Mouse (Mus musculus) embryonic facial prominence, embryonic 12.5 days (tissue): ENCODE measurements around the gene Prss27. TPM values are rescaled to one million over a fixed set of nuclear protein-coding genes. Genes with fewer than 3 reads are reported as not detected.

ENCODE experiments used
- ATAC-seq: fragments of 200-750 bp; cut with Nextera tagmentation; 2 replicates; pipeline ENCODE4 v1.8.0; 2017; ENCODE audit not compliant: insufficient number of reproducible peaks, insufficient read depth, low FRiP score, low TSS enrichment
- H3K27ac ChIP-seq: fragments of 300-500 bp; sonication (generic); 2 replicates; pipeline ENCODE4 v1.5.1; 2016; ENCODE audit warnings: mild to moderate bottlenecking
- H3K27me3 ChIP-seq: fragments of 300-500 bp; sonication (generic); 2 replicates; pipeline ENCODE4 v1.6.1; 2016; ENCODE audit warnings: mild to moderate bottlenecking, moderate library complexity
- H3K36me3 ChIP-seq: fragments of 300-500 bp; sonication (generic); 2 replicates; pipeline ENCODE4 v1.6.1; 2016; ENCODE audit warnings: mild to moderate bottlenecking
- H3K4me1 ChIP-seq: fragments of 300-500 bp; sonication (generic); 2 replicates; pipeline ENCODE4 v1.6.1; 2016
- H3K4me2 ChIP-seq: fragments of 300-500 bp; sonication (generic); replicated peaks from 2 replicates; pipeline ENCODE4 v1.6.1; 2016; ENCODE audit warnings: mild to moderate bottlenecking, moderate library complexity
- H3K4me3 ChIP-seq: fragments of 300-500 bp; sonication (generic); 2 replicates; pipeline ENCODE4 v1.5.1; 2016; ENCODE audit warnings: mild to moderate bottlenecking
- H3K9ac ChIP-seq: fragments of 300-500 bp; sonication (generic); 2 replicates; pipeline ENCODE4 v1.6.1; 2016; ENCODE audit warnings: mild to moderate bottlenecking, moderate library complexity
- H3K9me3 ChIP-seq: fragments of 300-500 bp; sonication (generic); 2 replicates; pipeline ENCODE4 v1.6.1; 2016; ENCODE audit warnings: mild to moderate bottlenecking, moderate library complexity
- WGBS: fragments of 180-500 bp; shearing (Covaris S2); methylation state at CpG from one replicate; pipeline ENCODE4 v1.1.7; 2016; 5-methylcytosine and 5-hydroxymethylcytosine counted together
- polyA plus RNA-seq: library from polyadenylated mRNA; unstranded; fragments of >200 nt; fragmentation: Nextera tagmentation; extraction: Ambion mirVana; gene quantifications from 2 replicates; pipeline ENCODE4 v1.2.1, GENCODE M21; 2016

The Prss27 gene
- polyA plus RNA-seq = 0.22 and 0.24 TPM in 2 replicates

DNA sequence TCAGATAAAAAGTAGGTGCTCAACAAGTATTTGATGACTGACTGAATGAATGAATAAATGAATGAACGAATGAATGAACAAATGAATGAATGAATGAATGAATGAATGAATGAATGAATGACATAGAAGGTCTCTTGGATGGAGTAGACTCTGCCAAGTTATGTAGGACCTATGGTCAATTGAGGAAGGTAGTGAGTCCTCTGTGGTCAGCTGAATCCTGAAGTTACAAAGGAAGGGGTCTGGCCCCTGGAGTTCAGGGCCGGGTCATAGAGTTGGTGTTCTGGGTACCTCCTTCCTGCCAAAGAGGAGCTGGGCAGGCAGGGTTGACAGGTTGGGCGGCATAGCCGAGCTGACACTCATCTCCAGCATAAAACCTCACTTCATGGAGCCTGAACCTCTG is at the start of gene Prss27:
TSS of gene Prss27 (plus strand) at position 301 of the 400 bp plus-strand sequence.
- Histone ChIP-seq H3K36me3 (no peaks in the 10 kb centered on the region), H3K9me3 (no peaks in the 10 kb centered on the region), H3K27me3 (no peaks in the 10 kb centered on the region), H3K27ac (no peak within 1 kb of the TSS), H3K4me1 (no peaks in the 10 kb centered on the region), H3K4me3 (no peak within 1 kb of the TSS), H3K9ac (no peak within 1 kb of the TSS), H3K4me2 (no peak within 1 kb of the TSS)
- ATAC-seq = no peak
- WGBS = 73% methylated on average over 4 of the region's 4 CpGs

DNA sequence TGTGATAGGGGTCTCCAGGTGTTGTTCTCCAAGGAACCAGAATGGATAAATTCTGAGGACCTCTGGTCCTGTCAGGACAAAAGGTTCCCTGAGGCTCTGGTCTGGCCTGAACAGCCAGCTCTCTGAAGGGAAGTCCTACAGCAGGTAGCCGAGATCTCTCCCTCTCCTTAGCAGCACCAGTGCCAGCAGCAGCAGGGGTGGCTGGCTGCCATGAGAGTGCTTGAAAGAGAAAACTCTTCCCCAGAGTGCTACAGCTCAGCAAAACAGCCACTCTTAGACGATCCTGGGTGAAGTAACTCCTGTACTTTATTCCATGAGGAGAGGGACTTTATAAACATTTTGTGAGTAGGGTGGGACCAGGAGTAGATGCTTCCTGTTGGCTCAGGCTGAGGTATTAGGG is 48.1 kb upstream of the Prss27 start:
- Histone ChIP-seq H3K9ac (no peak overlapping the region), H3K27ac (no peak overlapping the region), H3K4me1 (0 out of 2 replicates have a peak, but pooled peaks cover 3% of the 10 kb centered on the region), H3K36me3 (no peaks in the 10 kb centered on the region), H3K27me3 (peaks cover 5% of the 10 kb centered on the region; the same call in 1 of the 2 replicates), H3K4me3 (no peak overlapping the region), H3K4me2 (no peak overlapping the region), H3K9me3 (no peaks in the 10 kb centered on the region)
- ATAC-seq = no peak
- 42% methylated on average over 2 of the region's 2 CpGs for WGBS

DNA sequence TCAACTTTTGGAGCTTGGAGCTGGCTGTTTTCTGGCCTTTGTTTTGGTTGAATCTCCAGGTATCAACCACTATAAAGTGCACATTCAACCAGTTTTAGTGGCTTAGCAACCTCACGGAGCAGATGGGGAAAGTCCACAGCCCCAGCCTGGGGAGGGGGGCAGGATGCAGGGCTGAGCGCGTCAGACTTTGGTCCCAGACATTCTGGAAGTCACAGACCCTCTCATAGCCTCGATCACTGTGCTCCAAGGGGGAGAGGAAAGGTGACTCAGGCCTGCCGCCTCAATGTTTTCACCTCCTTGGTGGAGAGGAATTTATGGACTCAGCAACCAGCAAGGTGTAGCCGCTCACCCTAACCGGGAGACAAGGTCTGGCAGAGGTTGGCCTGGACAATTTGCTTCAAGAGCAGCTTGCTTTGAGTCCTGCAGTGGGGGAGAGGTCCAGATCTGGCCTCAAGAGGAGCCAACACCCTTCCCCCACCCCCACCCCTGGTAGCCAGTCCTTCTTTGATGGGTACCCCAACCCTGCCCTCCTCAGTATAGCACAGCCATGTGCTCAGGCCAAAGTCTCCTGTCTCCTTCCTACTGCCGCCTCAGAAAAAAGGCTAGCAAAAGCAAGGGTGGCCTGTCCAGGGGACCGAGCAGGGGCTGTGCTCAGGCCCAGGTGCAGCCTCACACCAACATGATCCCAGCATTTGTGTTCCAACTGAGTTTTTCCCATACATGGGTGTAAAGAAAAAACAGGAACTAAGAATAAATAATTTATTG is 45.0 kb upstream of the Prss27 start:
- peak overlapping the region; percentile 14; the same call in 1 of the 2 replicates for H3K4me3 ChIP-seq
- no peaks in the 10 kb centered on the region for H3K9me3 ChIP-seq

DNA sequence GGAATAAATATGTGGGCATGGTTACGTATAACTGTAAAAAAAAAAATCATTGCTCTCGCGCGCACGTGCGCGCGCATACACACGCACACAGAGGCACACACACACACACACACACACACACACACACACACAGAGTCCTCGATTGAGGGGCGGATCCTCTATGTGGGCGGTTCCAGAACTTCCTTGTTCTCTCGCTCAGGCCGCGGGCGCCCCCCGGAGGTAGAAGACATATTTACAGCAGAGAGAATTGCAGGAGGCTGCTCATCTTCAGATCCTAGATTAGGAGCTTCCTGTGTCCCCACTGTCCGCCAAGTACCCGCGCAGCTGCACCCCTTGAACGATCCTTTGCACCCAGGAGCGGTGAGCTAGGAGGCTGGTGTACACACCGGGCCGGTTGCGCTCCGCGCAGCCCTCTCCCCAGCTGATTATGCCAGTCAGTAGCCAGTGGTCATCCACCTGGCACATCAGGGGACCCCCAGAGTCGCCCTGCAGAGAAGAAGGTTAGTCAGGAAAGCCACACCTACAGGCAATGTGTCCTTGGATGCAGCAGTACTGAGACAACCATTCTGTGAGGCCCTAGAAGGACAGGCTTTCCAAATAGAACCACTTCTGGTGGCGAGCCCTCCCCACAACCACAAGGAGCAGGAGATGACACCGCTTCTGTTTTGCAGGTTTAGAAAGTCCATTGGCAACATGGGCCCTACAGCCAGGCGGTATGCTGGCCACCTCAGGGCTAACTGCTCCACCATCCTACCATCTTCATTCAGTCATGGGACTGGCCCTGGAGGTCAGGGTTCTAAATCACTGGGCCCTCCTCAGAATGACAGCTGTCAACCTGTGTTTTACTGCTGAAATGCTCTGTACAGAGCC is 44.1 kb upstream of the Prss27 start:
- ATAC-seq = peak; percentile 47; the same call in 1 of the 2 replicates
- Histone ChIP-seq H3K27ac (no peak overlapping the region), H3K9ac (0 out of 2 replicates have a peak overlapping the region, but pooled peaks have one; percentile 36), H3K36me3 (no peaks in the 10 kb centered on the region), H3K4me1 (0 out of 2 replicates have a peak, but pooled peaks cover 3% of the 10 kb centered on the region), H3K4me2 (peak overlapping the region; percentile 51), H3K27me3 (peaks cover 5% of the 10 kb centered on the region; the same call in 1 of the 2 replicates), H3K4me3 (peak overlapping the region; percentile 14), H3K9me3 (no peaks in the 10 kb centered on the region)
- WGBS = 9% methylated on average over 31 of the region's 31 CpGs

More for the DNA sequence above, 45.0 kb upstream of the Prss27 start:
- Histone ChIP-seq H3K4me2 (peak overlapping the region; percentile 51), H3K27ac (no peak overlapping the region), H3K4me1 (0 out of 2 replicates have a peak, but pooled peaks cover 3% of the 10 kb centered on the region), H3K36me3 (no peaks in the 10 kb centered on the region), H3K9ac (no peak overlapping the region), H3K27me3 (peaks cover 5% of the 10 kb centered on the region; the same call in 1 of the 2 replicates)
- WGBS = 72% methylated on average over 9 of the region's 9 CpGs
- ATAC-seq = 0 out of 2 replicates have a peak, but pooled peaks have one; percentile 63

DNA sequence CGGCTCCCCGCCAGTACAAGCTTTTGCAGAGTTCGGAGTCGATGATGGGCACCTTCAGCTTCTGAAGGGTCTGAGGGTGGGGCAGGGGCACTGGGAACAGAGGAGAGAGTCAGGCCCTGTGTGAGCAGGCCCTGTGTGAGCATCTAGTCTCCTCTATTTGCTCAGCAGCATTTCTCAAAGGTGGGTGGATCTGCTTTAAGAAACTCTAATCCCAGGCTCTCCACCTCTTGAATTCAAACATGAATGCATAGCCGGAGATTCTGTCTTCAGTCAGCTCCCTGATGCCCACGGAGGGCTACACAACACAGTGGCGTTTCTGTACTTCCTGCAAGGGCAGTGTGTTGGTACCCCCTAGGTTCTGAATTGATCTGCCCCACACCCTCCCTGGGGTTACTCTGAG is 43.3 kb upstream of the Prss27 start:
- no peak overlapping the region for H3K4me3 ChIP-seq
- no peak overlapping the region for H3K27ac ChIP-seq
- H3K9me3 ChIP-seq = no peaks in the 10 kb centered on the region
- WGBS = 63% methylated on average over 7 of the region's 7 CpGs
- H3K9ac ChIP-seq = no peak overlapping the region
- H3K36me3 ChIP-seq = no peaks in the 10 kb centered on the region
- 0 out of 2 replicates have a peak, but pooled peaks cover 3% of the 10 kb centered on the region for H3K4me1 ChIP-seq
- H3K27me3 ChIP-seq = peaks cover 5% of the 10 kb centered on the region; the same call in 1 of the 2 replicates
- ATAC-seq = no peak
- H3K4me2 ChIP-seq = no peak overlapping the region

DNA sequence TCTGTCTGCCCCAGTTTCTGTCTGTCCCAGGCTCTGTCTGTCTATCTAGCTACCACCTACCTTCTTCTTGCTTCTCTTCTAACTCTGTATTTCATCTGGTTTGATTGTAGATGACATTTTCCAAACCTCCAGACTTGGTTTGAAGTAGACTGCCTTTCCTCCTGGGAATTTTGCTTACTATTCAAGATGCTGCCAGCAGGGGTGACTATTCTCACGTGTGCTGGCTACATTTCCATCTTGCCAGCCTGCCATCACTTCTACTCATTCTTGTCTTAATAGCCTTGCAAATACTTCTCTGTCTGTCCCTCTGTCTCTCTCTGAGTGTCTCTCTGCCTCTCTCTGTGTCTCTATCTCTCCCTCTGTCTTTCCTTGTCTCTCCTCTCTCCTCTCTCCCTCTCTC is 42.5 kb upstream of the Prss27 start:
- Histone ChIP-seq H3K27ac (no peak overlapping the region), H3K4me1 (0 out of 2 replicates have a peak, but pooled peaks cover 3% of the 10 kb centered on the region), H3K4me2 (no peak overlapping the region), H3K36me3 (no peaks in the 10 kb centered on the region), H3K9me3 (no peaks in the 10 kb centered on the region), H3K27me3 (peaks cover 5% of the 10 kb centered on the region; the same call in 1 of the 2 replicates), H3K9ac (no peak overlapping the region), H3K4me3 (no peak overlapping the region)
- ATAC-seq = no peak
- WGBS = 31% methylated on average over 1 of the region's 1 CpGs

DNA sequence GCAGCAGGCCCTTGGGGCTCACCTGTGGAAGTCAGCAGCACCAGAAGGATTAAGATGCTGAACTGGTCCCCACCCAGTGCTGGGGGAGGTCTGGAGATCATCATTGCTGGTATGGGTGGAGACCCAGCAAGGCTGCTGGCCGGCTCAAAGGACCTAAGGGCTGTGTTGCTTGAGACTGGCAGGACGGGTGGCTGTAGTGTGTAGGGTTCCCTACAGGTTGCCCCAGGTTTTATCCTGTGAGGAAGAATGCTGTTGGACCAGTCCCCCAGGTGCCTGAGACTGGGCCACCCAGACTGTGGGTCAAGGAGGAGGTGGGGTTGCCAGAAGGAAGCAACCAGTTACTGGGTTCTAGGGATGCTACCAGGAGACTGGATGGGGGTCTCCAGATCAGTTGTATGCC is 40.0 kb upstream of the Prss27 start, which contains the start of gene Prss22:
TSS of gene Prss22 (minus strand) at position 200 of the 400 bp plus-strand sequence.
- ATAC-seq = 0 out of 2 replicates have a peak, but pooled peaks have one; percentile 32
- H3K27ac ChIP-seq = no peak within 1 kb of the TSS
- peaks cover 5% of the 10 kb centered on the region; the same call in 1 of the 2 replicates for H3K27me3 ChIP-seq
- H3K9ac ChIP-seq = no peak within 1 kb of the TSS
- H3K4me3 ChIP-seq = no peak within 1 kb of the TSS
- 0 out of 2 replicates have a peak within 1 kb of the TSS, but pooled peaks have one; percentile 11 for H3K4me2 ChIP-seq
- WGBS = 77% methylated on average over 2 of the region's 2 CpGs
- H3K4me1 ChIP-seq = 0 out of 2 replicates have a peak, but pooled peaks cover 3% of the 10 kb centered on the region
- no peaks in the 10 kb centered on the region for H3K36me3 ChIP-seq
- no peaks in the 10 kb centered on the region for H3K9me3 ChIP-seq

DNA sequence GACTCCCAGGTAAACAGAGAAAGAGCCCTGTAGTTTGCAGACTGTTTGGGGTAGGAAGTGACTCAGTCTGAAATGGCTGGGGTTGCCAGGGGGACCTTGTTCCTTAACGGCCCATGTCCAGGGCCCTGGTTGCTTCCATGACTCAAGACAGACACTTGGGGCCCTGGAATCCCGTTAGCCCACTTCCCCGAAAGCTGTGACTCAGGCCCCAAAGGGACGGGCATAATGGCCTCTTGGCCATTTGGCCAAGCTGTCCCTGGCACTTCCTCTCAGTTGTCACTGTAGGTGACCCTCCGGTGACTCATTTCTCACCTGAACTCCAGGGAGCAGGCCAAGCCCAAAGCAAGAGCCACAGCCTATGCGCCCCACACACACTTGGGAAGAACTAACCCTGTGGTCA is 39.6 kb upstream of the Prss27 start:
- no peak overlapping the region for H3K27ac ChIP-seq
- no peak overlapping the region for H3K4me2 ChIP-seq
- H3K9me3 ChIP-seq = no peaks in the 10 kb centered on the region
- H3K27me3 ChIP-seq = peaks cover 5% of the 10 kb centered on the region; the same call in 1 of the 2 replicates
- no peak for ATAC-seq
- 0 out of 2 replicates have a peak, but pooled peaks cover 3% of the 10 kb centered on the region for H3K4me1 ChIP-seq
- no peak overlapping the region for H3K9ac ChIP-seq
- no peak overlapping the region for H3K4me3 ChIP-seq
- no peaks in the 10 kb centered on the region for H3K36me3 ChIP-seq
- WGBS = 68% methylated on average over 6 of the region's 6 CpGs

DNA sequence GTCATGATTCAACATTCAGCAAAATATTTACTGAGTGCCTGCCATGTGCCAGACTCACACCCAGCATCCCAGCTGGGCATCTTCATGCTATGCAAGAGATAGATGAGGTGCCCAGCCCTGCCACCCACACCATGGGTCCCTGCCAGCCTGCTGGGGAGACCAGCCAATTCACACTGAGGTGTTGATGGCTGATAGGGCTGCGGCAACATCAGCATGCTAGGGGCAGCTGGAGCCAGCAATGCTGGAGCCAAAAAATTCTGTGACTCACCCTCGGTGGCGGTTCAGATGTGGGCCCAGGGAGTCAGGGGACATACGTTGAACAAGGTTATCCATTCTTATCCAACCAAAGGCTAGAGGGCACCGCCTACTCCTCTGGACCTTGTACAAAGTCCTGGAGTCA is 37.5 kb upstream of the Prss27 start:
- no peak overlapping the region for H3K27ac ChIP-seq
- no peaks in the 10 kb centered on the region for H3K9me3 ChIP-seq
- no peak overlapping the region for H3K4me3 ChIP-seq
- H3K4me1 ChIP-seq = no peaks in the 10 kb centered on the region
- 72% methylated on average over 5 of the region's 5 CpGs for WGBS
- no peak overlapping the region for H3K4me2 ChIP-seq
- H3K36me3 ChIP-seq = no peaks in the 10 kb centered on the region
- H3K27me3 ChIP-seq = no peaks in the 10 kb centered on the region
- H3K9ac ChIP-seq = no peak overlapping the region
- no peak for ATAC-seq

DNA sequence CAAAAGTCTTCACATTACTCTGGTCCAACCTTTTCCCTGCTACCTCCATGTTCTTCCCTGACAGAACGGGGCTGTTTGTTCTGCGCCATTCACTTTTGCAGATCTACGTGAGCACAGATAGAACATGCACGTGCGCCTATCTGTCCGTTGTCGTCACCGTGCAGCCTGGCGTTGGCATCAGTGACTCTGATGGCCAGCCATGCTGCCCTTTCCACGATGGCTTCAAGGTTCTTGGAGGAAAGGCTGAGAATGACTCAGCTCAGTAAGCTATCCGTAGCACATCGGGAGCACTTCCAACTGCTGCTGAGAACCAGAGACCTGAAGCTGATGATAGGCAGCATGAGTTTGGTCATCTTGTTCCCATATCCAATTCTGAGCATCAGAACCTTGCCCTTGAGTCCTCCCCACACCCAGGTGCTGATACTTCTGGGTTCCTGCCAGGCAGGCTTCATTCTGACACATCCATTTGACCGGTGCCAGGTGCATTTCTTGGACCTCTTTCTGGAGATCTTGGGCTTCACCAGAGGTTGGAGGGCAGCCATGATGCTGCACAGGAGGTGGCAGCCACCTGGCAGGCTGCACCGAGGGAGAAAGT is 33.8 kb upstream of the Prss27 start:
- Histone ChIP-seq H3K4me3 (no peak overlapping the region), H3K9me3 (no peaks in the 10 kb centered on the region), H3K9ac (no peak overlapping the region), H3K4me1 (no peaks in the 10 kb centered on the region), H3K27ac (no peak overlapping the region), H3K27me3 (no peaks in the 10 kb centered on the region), H3K4me2 (no peak overlapping the region), H3K36me3 (no peaks in the 10 kb centered on the region)
- WGBS = 88% methylated on average over 14 of the region's 14 CpGs
- no peak for ATAC-seq

DNA sequence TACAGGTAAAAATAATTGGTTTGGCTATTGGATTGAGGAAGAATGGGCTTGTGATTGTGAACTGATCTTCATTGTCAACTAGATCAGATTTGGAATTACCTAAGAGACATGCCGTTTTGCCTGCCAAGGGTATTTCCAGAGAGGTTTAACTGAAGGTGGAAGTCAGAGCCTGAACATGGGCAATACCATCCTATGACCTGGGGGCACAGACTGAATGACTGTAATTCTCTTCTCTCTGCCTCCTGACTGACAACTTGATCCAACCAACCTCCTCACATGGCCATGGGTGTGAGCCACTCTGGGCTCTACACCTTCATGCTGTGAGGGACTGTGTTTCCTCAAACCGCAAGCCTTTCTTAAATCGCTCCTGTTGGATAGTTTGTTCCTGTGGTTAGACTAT is 32.9 kb upstream of the Prss27 start:
- H3K4me1 ChIP-seq = no peaks in the 10 kb centered on the region
- H3K4me3 ChIP-seq = no peak overlapping the region
- 92% methylated on average over 3 of the region's 3 CpGs for WGBS
- no peak overlapping the region for H3K9ac ChIP-seq
- H3K27me3 ChIP-seq = no peaks in the 10 kb centered on the region
- H3K27ac ChIP-seq = no peak overlapping the region
- H3K4me2 ChIP-seq = no peak overlapping the region
- ATAC-seq = no peak
- H3K9me3 ChIP-seq = no peaks in the 10 kb centered on the region
- no peaks in the 10 kb centered on the region for H3K36me3 ChIP-seq
